ENCODE assay signal across 8 mouse cellular contexts in genomic region chr4:155839483-155839910, GRCm38 (mm10). TPM values are rescaled to one million over a fixed set of nuclear protein-coding genes. Genes with fewer than 3 reads are reported as not detected.
DNase-seq lines count a peak whose midpoint lies in the region; ATAC-seq and TF ChIP-seq lines count a peak whose summit lies in the region.

Mxra8 (plus strand) TSS chr4:155839680.

- H3K27me3 ChIP-seq in intestine, embryonic 15.5 days (replicated peaks) = no peaks in the 10 kb centered on the region
- H3K27me3 ChIP-seq in liver, embryonic 16.5 days (ENCODE audit: control insufficient read depth, insufficient read depth, low read depth, low read length) = peaks cover 25% of the 10 kb centered on the region

- TF ChIP-seq CTCF in layer of hippocampus, adult 2 months (conservative IDR thresholded peaks at IDR 0.05) = no peak
- TF ChIP-seq CTCF in olfactory bulb, adult 2 months (IDR thresholded peaks at IDR 0.05; ENCODE audit: insufficient read depth, low read depth, low read length) = no peak

- peak within 1 kb of the TSS; percentile 61 for H3K27ac ChIP-seq in layer of hippocampus, adult 2 months
- peak within 1 kb of the TSS; percentile 89 for H3K27ac ChIP-seq in intestine, embryonic 15.5 days
- H3K27ac ChIP-seq in liver, embryonic 16.5 days (ENCODE audit: low read length) = peak within 1 kb of the TSS; percentile 12; the same call in 1 of the 2 replicates
- peak within 1 kb of the TSS; percentile 41; the same call in 1 of the 2 replicates for H3K27ac ChIP-seq in olfactory bulb, adult 2 months (ENCODE audit: insufficient read depth, low read depth, low read length)

- H3K4me3 ChIP-seq in layer of hippocampus, adult 2 months = peak within 1 kb of the TSS; percentile 45; the same call in 1 of the 2 replicates
- H3K4me3 ChIP-seq in intestine, embryonic 15.5 days (replicated peaks) = peak within 1 kb of the TSS; percentile 50
- H3K4me3 ChIP-seq in liver, embryonic 16.5 days (ENCODE audit: low read depth, low read length) = peak within 1 kb of the TSS; percentile 60
- H3K4me3 ChIP-seq in olfactory bulb, adult 2 months (ENCODE audit: insufficient read depth, low read depth, low read length) = peak within 1 kb of the TSS; percentile 7; the same call in 1 of the 2 replicates

- H3K36me3 ChIP-seq in intestine, embryonic 15.5 days = 0 out of 2 replicates have a peak, but pooled peaks cover 4% of the 10 kb centered on the region
- H3K36me3 ChIP-seq in liver, embryonic 16.5 days (ENCODE audit: control insufficient read depth, insufficient read depth) = no peaks in the 10 kb centered on the region

- peak within 1 kb of the TSS; percentile 54 for H3K9ac ChIP-seq in intestine, embryonic 15.5 days
- peak within 1 kb of the TSS; percentile 35 for H3K9ac ChIP-seq in liver, embryonic 16.5 days (ENCODE audit: low read depth, low read length)

- peak within 1 kb of the TSS; percentile 86 for H3K4me2 ChIP-seq in intestine, embryonic 15.5 days (replicated peaks)
- H3K4me2 ChIP-seq in liver, embryonic 16.5 days (ENCODE audit: low read depth, low read length) = peak within 1 kb of the TSS; percentile 78

- no peaks in the 10 kb centered on the region for H3K9me3 ChIP-seq in intestine, embryonic 15.5 days
- H3K9me3 ChIP-seq in liver, embryonic 16.5 days (replicated peaks; ENCODE audit: control insufficient read depth, low read length) = no peaks in the 10 kb centered on the region

- no peak for DNase-seq in layer of hippocampus, adult 2 months (ENCODE audit: low spot score in 2 of 2)
- no peak for DNase-seq in layer of hippocampus, adult 9-10 months (ENCODE audit: low spot score)
- DNase-seq in cerebellum, postnatal 10 days = peak; percentile 48 to 65
- peak; percentile 86 to 93 for DNase-seq in gastrocnemius, postnatal 4 days (ENCODE audit: low spot score in 2 of 2)

- WGBS in intestine, embryonic 15.5 days = 10% methylated on average over 16 of the region's 16 CpGs
- WGBS in liver, embryonic 16.5 days (ENCODE audit: insufficient replicate concordance) = 24% methylated on average over 16 of the region's 16 CpGs
- 21% methylated on average over 16 of the region's 16 CpGs for WGBS in olfactory bulb, adult 2 months

- ATAC-seq in intestine, embryonic 15.5 days = peak; percentile 82
- peak; percentile 56 for ATAC-seq in liver, embryonic 16.5 days (ENCODE audit: low read depth)
- no peak for ATAC-seq in erythroid progenitor cell, adult 5-6 weeks (replicated peaks; ENCODE audit: low FRiP score, poor library complexity, severe bottlenecking)

- peaks cover 33% of the 10 kb centered on the region for H3K4me1 ChIP-seq in intestine, embryonic 15.5 days (replicated peaks)
- H3K4me1 ChIP-seq in liver, embryonic 16.5 days (ENCODE audit: control insufficient read depth, low read depth, low read length) = peaks cover 17% of the 10 kb centered on the region
- H3K4me1 ChIP-seq in olfactory bulb, adult 2 months (ENCODE audit: control insufficient read depth, insufficient read depth, low read length) = peaks cover 33% of the 10 kb centered on the region

- TF ChIP-seq POLR2A in olfactory bulb, adult 2 months (IDR thresholded peaks at IDR 0.05; ENCODE audit: insufficient read depth, low read depth, low read length) = no peak

RNA-seq across cellular contexts. Expression of gene Mxra8, which starts in this region (rescaled TPM):
- total RNA-seq in layer of hippocampus, adult 2 months (2021) = 10 to 100 TPM in 1 of 2 experiments, 1 to 10 TPM in 1; 8.4 to 10.6 TPM
- total RNA-seq in gastrocnemius, postnatal 4 days (2021) = 100 to 1,000 TPM; 138 to 147 TPM
- 76.9 and 81.3 TPM in 2 replicates for polyA plus RNA-seq in intestine, embryonic 15.5 days (2015; fragmentation: Nextera tagmentation; extraction: Ambion mirVana)
- polyA plus RNA-seq in liver, embryonic 16.5 days (2015; fragmentation: Nextera tagmentation; extraction: Ambion mirVana) = 8.2 and 10.2 TPM in 2 replicates
- polyA plus RNA-seq in olfactory bulb, adult 2 months (2012; ENCODE audit: insufficient read depth, insufficient read length, low replicate concordance, missing spikeins) = not detected in 2 replicates
- not detected in 2 replicates for total RNA-seq in erythroid progenitor cell, adult 5-6 weeks (2015; ENCODE audit: low replicate concordance)
- not detected in 2 replicates for total RNA-seq in erythroid progenitor cell, adult 5-6 weeks (2017; ENCODE audit: low replicate concordance)

Comparison
In these comparisons a context has a peak if more than half of its experiments do, and no peak if none do; other contexts are left out.
1. RNA of gene Mxra8 (total RNA-seq): 138 to 147 TPM in gastrocnemius, postnatal 4 days; 8.4 to 10.6 TPM in layer of hippocampus, adult 2 months and not detected in erythroid progenitor cell, adult 5-6 weeks; every median in the first group is over 10 times any median in the second.
2. DNase-seq: peak in cerebellum, postnatal 10 days (2 of 2) and gastrocnemius, postnatal 4 days (2 of 2); none in layer of hippocampus, adult 2 months (0 of 2) and layer of hippocampus, adult 9-10 months (single experiment).
3. H3K27ac ChIP-seq: peak in every context shown above with its lines; median percentile 89 in intestine, embryonic 15.5 days; 61 in layer of hippocampus, adult 2 months; 41 in olfactory bulb, adult 2 months; 12 in liver, embryonic 16.5 days.
4. H3K4me3 ChIP-seq: peak in every context shown above with its lines; median percentile 60 in liver, embryonic 16.5 days; 50 in intestine, embryonic 15.5 days; 45 in layer of hippocampus, adult 2 months; 7 in olfactory bulb, adult 2 months.